Mouse (Mus musculus): ENCODE measurements around the gene Tac2.

Gene Tac2

DNA sequence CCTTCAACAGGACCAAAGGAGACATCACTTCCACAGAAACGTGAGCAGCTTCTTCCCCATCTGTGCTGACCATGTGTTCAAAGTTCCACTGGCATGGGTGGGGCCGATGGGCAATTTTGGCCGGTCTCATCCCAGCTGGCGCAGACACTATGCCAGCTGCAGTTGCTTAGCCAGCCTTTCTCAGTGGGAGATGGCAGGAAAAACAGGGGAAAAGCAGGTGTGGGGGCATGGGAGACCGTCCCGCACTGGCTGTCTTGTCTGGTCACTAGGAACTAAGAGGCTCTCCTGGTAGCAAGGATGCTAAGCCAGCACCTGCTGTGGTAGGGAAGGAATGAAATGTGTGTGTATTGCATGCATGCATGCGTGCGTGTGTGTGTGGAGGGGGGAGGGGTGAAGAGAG is 4.2 kb downstream of the Tac2 start:
- DNase-seq, result no peak

DNA sequence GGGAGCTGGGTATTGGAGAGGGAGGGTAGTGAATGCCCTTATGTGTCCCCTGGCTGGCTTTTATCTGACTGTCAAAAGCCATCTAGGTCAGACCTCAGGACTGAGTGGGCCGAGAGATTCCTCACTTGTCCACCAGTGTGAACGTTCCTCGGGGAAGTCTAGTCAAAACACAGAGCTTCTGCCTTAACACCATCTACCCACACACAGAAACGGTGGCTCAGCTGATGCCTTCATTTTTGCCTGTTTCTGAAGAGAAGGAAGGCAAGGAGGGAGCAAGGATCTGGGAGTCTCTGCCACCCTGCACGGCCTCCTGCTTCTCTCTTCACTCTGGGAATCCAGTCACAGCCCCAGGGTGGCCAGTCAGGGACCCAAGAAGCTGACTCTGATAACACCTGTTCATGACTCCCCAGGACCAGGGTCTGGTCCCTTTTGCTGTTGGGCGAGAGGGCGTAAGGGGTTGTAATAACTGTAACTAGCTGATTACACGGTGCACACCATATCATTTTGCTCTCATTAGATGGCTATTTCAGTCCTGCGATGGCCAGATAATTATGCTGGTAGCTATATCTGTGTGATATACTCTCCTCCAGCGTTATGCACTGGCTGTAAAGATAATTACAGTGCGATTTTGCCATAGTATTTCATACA is 6.1 kb downstream of the Tac2 start:
- no peak for DNase-seq

DNA sequence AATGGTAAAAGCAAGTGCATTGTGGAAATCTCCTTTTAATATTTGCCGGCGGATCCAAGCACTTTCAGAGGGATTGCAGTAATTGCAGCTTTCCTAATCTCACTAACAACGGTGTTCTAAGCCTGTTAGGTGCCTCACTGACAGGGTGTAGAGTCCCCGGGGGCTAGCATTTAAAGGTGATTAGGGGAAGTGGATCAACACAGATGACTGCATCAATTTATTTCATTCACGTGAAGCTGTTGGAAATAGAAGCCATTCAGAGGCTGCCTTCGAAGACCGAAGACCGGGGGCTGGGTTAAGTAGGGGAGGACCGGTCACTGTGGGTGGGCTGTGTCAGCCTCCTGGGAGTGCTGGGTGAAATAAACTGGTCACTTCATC is 6.6 kb downstream of the Tac2 start:
- no peak for DNase-seq

DNA sequence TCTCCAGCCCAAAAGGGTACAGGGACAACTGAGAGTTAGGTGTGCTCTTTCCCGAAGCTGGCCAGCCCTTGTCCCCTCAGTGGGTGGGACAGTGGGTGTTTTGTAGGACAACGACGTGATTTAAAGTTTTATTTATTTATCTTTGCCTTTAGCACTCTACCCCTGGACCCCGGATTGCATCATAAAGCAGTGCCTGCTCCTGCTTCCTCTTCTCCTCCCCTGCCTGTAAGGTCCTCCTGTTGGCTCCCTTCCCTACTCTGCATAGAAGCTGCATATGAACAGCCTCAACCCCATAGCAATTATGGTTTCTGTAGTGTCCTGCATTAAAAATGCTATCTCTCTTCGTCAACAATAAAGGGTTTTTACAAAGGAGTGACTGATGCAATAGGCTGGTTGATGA is 7.1 kb downstream of the Tac2 start:
- no peak for DNase-seq

DNA sequence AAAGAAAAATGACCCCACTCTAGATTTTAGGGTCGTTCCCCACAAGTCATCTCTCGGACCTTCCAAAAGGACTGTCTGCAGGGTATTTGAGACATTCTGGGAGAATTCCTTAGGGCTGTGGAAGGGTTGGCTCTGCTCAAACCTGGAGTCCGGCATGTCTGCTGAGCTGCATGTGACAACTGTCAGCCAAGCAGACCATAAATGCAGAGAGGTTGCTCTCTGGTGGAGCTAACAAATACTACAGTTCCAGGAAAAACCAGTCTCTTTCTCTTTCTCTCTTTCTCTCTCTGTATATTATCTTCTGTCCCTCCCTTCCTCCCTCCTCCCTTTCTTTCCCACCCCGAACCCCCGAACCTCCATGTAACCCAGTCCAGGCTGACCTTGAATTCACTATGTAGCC is 10.2 kb downstream of the Tac2 start:
- DNase-seq, result peak; percentile 45

DNA sequence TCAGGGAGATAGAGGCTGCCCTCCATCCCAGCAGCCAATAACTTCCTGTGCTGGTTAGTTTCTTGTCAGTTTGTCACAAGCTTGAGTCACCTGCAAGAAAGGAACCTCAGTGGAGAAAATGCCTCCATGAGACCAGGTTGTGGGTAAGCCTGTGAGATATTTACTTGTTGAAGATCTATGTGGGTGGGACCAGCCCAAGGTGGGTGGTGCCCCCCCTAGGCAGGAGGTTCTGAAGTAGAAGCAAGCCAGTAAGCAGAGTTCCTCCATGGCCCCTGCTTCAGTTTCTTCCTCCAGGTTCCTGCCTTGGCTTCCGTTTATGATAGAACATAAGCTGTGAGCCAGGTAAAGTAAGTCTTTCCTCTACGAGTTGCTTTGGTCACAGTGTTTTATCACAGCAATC is 12.0 kb downstream of the Tac2 start:
- no peak for DNase-seq

DNA sequence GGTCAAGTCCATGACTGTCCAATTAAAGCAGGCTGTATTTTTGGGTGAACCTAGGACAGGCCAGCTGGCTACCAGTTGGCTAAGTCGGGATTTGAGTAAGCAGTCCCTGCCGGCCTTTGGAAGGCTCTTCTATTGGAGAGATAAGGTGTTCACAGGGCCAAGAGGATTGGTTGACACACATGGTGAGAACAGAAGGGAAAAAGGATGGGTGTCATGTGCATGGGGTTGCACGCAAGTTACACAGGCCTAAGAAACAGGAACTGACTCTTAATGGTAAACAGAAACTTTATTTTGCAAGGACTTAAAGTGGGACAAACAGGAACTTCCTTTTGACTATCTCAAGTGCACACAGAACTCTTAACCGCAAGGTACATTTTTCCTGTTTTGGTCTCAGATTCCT is 12.6 kb downstream of the Tac2 start:
- no peak for DNase-seq

DNA sequence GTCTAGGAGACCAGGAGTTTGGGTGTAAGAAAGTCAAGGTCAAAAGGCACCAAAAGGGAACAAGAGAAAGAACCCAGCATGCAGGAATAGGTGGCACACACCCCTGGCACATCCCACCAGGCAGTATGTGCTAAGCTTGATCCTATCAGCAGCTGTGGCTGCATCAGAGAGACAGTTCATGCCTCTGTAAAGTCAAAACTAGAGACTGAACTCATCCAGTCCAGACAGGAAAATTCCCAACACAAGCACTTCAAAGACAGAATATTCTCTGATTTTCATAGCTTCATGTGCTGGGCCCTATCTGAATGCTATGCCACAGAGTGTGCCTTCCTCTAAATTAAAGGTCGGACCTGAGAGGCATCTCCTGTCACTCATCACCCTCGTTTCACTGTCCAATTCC is 13.3 kb downstream of the Tac2 start:
- DNase-seq, result no peak

DNA sequence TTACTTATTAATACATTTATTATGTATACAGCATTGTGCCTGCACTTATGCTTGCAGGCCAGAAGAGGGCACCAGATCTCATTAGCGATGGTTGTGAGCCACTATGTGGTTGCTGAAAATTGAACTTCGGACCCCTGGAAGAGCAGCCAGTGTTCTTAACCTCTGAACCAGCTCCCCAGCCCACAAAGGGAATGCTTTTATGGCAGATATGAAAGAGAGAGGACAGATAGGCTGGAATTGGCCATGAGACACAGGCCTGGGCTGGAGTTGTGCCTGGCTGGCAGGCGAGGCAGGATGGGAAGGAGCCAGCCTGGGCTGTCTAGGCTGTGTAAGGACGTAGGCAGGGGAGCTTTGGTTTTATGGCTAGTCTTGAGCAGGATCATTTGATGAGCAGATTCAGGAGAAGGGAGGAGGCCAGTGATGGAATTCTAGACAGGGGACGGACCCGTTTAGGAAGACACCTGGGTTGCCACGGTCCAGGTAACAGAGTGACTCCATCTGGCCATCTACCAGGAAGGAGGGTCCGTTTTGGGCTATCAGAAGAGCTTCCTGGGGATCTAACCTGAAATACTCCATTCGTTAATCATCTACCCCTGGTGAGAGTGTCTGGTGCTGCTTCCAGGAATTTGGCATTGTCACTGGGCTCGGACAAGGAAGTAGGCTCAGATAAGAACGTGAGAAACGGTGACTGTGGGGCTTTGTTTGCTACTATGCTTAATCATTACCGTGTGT is 14.0 kb downstream of the Tac2 start:
- peak; percentile 49 for DNase-seq

DNA sequence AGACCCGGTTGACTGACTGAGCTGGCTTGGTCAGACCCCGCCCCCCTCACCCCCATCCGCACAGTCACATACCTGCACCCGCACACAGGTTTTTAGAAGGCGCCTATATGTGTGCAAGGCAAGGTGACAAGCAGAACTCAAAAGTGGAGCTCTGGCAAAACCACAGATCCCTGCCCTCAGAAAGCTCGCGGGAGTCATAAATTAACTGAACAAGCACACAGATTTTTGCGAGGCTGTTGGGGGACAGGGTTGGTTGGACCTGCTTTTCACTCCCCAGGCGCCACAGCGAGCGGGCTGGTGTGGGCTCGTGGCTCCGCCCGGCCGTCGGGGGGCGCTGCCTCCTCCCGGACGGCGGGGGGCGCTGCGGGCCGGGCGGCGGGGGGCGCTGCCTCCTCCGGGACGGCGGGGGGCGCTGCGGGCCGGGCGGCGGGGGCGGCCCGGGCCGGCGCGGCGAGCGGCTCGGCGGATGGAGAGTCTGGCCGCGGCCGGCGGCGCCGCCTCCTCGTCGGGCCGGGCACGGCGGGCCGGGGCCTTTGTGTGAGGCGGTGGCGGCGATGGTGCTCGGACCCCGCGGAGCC is 14.9 kb downstream of the Tac2 start, which contains the start of gene Zbtb39:
Zbtb39 (plus strand) TSS at position 456 of the 578 bp plus-strand sequence.
- DNase-seq, result peak; percentile 90

DNA sequence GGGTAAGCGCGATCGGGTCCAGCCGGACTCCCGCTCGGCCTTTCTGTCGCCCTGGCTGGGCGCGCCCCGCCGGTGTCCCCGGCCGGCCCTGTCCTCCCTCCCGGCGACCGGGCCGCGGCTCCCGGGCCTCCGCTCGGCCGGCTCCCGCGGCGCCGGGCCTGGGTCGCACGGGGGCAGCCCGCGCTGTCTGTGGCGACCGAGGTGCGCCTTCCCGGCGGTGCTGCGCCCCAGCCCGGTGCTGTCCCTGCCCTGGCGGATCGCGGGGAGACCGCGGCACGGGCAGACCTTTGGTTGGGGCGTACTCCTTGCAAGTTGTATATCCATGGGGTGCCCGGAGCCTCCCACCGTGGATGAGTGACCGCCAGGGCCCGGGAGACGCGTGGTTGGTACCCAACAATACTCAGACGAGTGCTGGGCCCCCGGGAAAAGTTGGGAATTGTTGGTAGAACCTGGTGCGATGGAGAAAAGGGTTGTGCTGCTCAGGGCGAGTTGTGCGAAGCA is 15.4 kb downstream of the Tac2 start:
- DNase-seq, result peak; percentile 54

DNA sequence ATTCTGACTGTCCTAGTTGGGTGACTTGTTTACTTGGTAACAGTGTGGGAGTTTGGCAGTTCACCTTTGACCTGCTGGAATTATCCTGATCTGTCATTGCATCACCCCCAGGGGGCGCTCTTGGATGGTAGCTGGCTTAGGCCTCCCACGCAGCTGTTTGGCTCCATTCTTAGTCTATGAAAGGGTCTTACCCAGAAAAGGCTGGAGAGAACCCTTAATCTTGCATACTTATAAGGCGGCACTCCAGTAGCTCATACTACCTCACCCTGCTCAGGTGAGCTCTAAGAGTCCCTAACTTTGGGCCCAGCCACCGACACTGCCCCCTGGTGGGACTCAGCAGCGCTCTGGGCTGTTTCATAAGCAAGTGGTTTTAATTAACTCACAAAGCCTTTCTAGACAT is 20.4 kb downstream of the Tac2 start:
- DNase-seq, result peak; percentile 63

DNA sequence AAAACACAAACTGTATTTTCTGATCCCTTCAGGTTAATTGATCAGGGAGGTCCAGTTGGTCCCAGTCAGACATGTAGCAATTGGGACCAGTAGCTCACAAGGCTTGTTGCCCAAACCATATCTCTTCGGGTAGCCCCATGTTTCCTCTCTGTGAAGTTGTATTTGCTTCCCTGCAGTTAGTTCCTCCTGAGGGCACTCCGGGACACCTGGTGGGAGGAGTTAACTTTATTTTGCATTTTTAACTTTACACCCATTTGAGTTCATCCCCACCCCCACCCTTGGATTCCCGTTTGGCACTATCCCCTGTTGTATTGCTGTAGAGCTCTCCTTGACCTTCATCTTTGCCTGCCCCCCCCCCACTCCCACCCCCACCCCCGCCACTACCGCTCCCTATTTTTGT is 21.6 kb downstream of the Tac2 start:
- no peak for DNase-seq

DNA sequence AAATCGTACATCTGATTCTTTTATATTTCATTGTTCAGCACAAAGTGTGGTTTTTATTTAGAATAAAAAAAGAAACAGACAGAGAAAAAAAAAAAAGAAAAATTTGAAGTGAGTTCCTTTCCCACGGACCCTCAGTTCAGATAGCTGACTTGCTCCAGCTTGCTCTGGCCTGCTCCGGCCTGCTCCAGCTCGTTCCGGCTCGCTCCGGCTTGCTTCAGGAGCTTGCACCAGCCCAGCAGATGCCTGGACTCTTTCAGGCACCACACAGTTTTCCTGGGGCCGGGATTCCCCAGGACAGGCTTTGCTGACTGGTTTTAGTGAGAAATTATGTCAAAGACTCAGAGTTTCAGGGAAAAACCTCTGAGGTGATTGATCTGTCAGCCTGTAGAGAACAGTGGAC is 23.0 kb downstream of the Tac2 start:
- no peak for DNase-seq

DNA sequence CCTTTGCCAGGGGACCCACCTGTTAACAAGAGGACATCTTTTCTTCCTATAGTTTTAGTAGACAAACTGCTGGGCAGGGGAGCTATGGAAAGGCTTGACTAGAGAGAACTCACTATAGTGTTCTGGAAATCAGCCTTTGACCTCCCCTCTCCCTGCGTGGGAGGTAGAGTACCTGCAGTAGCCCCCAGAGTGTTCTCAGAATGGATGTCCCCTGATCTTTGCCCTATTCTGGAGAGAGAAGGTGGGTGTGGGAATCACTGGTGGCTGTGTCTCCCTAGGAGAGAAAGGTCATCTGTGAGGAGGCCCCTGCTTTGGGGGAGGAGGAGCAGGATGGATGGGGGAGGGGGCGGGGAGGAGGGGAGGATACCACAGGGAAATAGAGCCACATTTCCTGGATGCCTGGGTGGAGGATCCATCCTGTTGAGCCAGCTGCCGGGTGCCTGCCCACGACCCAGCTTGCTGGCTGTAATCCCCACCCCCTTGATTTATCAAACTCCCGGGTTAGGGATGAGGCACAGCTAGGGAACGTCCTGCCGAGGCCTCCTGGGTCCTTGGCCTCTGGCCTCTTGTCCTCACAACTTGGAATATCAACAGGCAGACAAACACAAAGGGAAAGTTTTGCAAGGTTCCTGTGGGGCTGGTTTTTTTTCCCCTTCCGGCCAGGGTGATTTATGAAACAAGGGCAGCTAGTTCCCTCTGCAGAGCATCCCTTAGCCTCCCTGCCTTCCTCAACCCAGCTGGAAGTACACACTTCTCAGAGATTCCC is 24.8 kb downstream of the Tac2 start:
- peak; percentile 57 for DNase-seq

DNA sequence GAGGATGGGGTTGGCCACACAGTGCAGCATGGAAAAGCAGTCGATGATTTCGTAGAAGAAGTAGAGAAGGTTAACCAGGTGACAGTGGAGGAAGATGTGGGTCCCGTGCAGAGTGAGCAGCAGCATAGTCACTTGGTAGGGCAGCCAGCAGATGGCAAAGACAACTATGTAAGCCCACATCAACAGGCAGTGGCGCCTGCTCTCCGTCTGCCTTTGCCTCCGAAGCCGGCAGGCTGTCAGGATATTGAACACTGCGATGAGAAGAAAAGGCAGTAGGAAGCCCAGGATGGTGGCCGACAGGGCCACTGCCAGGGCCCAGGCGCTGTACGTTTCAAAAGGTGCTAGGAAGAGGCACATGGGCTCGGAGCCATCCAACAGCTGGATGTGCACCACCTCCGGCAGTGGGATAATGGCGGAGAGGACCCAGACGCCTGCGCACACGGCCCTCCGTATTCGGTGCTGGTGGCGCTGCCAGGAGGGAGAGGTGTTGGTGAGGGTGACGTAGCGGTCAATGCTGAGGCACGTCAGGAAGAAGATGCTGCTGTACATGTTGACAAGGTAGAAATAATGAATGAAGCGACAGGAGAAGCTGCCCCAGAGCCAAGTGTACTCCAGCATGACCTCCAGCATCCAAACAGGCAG is 26.0 kb downstream of the Tac2 start:
- DNase-seq, result no peak

DNA sequence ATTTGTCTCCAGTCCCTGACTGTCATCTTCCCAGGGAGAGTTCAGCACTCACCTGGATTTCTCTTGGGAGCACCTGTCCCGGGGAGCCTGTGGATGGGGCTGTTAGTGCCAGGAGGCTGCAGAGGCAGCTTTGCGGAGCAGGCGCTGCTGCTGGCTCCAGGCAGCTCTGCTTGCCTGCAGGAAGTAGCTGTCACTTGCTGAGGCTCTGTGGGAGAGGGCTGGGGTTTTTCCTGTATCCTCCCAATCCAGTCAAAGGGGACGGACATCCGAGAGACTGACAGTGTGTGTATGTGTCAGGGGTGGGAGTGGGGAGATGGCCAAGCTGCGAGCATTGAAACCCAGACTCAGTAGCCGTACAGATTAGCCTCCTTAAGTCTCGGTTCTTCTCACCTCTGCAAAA is 27.3 kb downstream of the Tac2 start, which contains the start of gene Gpr182:
Gpr182 (minus strand) TSS at position 185 of the 400 bp plus-strand sequence.
- DNase-seq, result no peak

DNA sequence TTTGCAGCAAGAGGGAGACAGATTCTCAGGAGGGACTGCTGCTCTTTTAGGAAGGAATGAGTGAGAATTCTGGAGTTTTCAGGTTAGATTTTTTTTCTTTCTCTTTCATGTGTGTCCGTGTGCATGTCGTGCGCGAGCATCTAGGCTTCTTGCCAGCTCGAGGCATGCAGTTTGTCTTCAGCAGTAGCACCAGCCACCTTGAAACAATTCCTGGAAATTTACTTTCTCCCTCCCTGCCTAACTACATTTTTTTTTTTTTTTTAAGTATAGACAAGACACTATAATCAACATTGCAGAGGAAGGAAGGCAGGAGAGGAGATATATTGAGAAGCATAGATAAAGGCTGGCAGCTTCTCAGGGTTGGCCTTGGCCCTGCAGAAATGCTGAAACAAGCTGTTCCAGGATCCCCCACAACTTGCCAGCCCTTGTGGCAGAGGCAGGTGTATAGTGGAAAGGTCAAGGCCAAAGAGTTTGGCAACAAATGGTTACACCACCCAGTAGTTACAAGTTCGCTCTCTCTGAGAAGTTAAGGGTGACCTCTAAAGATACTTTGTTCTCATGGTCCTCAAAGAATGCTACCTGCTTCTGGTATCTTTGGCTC is 30.4 kb downstream of the Tac2 start:
- DNase-seq, result no peak

DNA sequence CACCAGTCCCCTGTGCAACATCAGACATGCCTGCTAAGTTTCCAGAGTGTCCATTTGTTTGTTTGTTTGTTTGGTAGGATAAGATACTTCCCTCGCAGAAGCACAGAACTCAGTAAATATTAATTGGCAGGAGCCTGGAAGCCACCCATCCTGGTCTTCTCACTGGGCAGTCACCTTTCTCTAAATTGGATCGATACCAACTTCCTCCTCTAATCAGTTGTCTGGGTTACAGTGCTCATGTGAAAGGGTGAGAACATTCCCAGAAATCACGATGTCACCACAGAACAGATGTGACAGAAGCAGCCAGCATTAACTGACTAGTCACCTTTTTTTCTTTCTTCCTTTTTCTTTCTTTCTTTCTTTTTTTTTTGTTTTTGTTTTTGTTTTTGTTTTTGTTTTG is 31.0 kb downstream of the Tac2 start:
- no peak for DNase-seq

DNA sequence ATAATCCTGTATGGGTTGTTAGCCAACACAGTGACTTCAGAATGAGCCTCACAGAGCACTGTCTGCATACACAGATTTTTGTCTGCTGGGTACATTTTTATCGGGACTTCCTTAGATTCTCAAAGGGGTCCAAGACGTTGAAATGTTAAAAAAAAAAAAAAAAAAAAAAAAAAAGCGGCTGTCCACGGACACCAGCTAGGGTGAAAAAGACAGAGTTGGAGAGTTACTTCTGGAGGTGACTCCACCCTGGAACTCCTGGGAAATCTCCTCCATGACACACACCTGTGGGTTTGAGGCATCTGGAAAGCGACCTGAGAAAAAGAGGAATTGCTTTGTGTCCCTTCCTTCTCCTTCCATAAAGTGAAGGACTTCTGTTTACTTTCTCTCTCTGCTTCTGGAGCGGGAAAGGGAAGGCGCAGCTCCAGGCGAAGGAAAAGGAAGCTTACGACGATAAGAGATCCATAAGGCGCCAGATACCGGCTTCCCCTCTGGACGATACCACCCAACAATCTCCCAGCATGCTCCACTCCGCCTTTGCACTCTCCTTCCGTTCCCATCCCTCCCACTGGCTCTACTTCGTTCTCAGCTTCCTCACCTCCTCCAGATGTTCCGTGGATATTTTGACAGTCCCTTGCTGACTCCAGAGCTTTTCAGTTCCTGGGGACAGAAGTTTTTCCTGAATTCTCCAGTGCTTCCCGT is 31.6 kb downstream of the Tac2 start:
- peak; percentile 15 for DNase-seq

DNA sequence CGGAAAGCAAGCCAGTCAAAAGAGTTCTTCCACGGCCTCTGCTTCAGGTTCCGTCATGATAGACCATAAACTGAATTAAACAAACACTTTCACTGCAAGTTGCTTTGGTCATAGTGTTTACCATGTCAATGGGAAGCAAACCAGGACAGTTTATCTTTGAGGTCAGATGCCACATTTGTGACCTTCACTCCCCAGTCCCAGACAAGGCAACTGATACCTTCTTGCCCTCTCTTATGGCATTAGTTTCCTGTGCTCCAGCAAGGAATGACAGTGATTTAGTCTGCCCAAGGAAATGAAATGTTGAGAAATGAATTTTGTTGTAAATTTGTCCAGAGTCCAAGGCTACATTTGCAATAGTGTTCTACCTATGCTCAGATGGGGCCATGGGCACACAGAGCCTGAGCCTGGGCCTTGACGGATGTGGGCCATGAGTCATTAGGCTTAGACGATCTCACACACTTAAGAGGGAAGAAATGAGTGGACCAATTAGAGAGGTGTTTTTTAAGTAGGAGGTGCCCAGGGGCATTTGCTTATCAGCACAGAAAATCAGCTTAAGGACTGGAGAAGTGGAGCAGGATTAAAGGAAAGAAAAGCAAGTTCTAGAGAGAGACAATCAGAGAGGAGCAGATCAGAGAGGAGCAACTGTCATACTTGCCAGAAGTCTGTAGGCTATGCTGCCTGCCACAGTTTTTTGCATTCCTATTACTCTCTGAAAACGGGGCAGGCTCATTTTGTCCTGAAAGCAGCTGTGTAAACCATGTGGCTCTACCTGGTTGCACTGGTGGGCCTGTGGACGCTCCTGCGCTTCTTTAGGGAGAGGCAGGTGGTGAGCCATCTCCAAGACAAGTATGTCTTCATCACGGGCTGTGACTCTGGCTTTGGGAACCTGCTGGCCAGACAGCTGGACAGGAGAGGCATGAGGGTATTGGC is 35.2 kb downstream of the Tac2 start, which contains the start of the genes Rdh1 and Rdh16f1:
Rdh1 (plus strand) TSS at position 541 of the 930 bp plus-strand sequence.
Rdh16f1 (plus strand) TSS at position 607 of the 930 bp plus-strand sequence.
- no peak for DNase-seq
